ENCODE assay signal across 8 mouse cellular contexts in genomic region chr4:151411641-151412061, GRCm38 (mm10).
DNase-seq lines count a peak whose midpoint lies in the region; ATAC-seq and TF ChIP-seq lines count a peak whose summit lies in the region.

No protein-coding gene starts in this region.

- no peaks in the 10 kb centered on the region for H3K36me3 ChIP-seq in kidney, postnatal 0 days (ENCODE audit: insufficient read depth, low read length)
- no peaks in the 10 kb centered on the region for H3K36me3 ChIP-seq in heart, embryonic 11.5 days (ENCODE audit: control insufficient read depth, insufficient read depth, low read length)
- H3K36me3 ChIP-seq in midbrain, embryonic 16.5 days (ENCODE audit: control insufficient read depth, insufficient read depth, low read length), result no peaks in the 10 kb centered on the region

- H3K4me1 ChIP-seq in kidney, postnatal 0 days (replicated peaks; ENCODE audit: insufficient read depth, low read length), result no peaks in the 10 kb centered on the region
- peaks cover 20% of the 10 kb centered on the region; the same call in 1 of the 2 replicates for H3K4me1 ChIP-seq in embryonic fibroblast, embryonic 13.5 days (ENCODE audit: control insufficient read depth, insufficient read depth, low read length)
- H3K4me1 ChIP-seq in heart, embryonic 11.5 days (ENCODE audit: control insufficient read depth, insufficient read depth, low read length), result 0 out of 2 replicates have a peak, but pooled peaks cover 9% of the 10 kb centered on the region
- H3K4me1 ChIP-seq in midbrain, embryonic 16.5 days (ENCODE audit: control insufficient read depth, insufficient read depth, low read length), result peaks cover 16% of the 10 kb centered on the region

- DNase-seq in kidney, postnatal 0 days (ENCODE audit: low spot score), result peak; percentile 53
- no peak for DNase-seq in kidney, postnatal 14 days
- peak; percentile 71 to 75 for DNase-seq in layer of hippocampus, postnatal 36 days
- no peak for DNase-seq in spleen, adult 18-20 months

- 0 out of 2 replicates have a peak overlapping the region, but pooled peaks have one; percentile 1 for H3K4me2 ChIP-seq in kidney, postnatal 0 days (ENCODE audit: low read length)
- peak overlapping the region; percentile 24; the same call in 1 of the 2 replicates for H3K4me2 ChIP-seq in heart, embryonic 11.5 days
- H3K4me2 ChIP-seq in midbrain, embryonic 16.5 days (ENCODE audit: low read length), result peak overlapping the region; percentile 25; the same call in 1 of the 2 replicates

- no peak overlapping the region for H3K27ac ChIP-seq in kidney, postnatal 0 days
- peak overlapping the region; percentile 82 for H3K27ac ChIP-seq in embryonic fibroblast, embryonic 13.5 days (ENCODE audit: insufficient read depth, low read length)
- H3K27ac ChIP-seq in heart, embryonic 11.5 days (ENCODE audit: low read depth, low read length), result no peak overlapping the region
- H3K27ac ChIP-seq in midbrain, embryonic 16.5 days (ENCODE audit: low read length), result no peak overlapping the region

- no peak for ATAC-seq in kidney, postnatal 0 days (replicated peaks; ENCODE audit: low FRiP score, low read depth)
- no peak for ATAC-seq in heart, embryonic 11.5 days (replicated peaks; ENCODE audit: insufficient number of reproducible peaks, low FRiP score, low TSS enrichment)
- ATAC-seq in midbrain, embryonic 16.5 days, result 0 out of 2 replicates have a peak, but pooled peaks have one; percentile 4
- ATAC-seq in activated CD4-positive, CD25-positive, alpha-beta regulatory T cell, adult 4 months, result no peak

- H3K9ac ChIP-seq in kidney, postnatal 0 days (ENCODE audit: low read depth, low read length), result no peak overlapping the region
- no peak overlapping the region for H3K9ac ChIP-seq in heart, embryonic 11.5 days (ENCODE audit: low read depth, low read length)
- peak overlapping the region; percentile 10; the same call in 1 of the 2 replicates for H3K9ac ChIP-seq in midbrain, embryonic 16.5 days (ENCODE audit: low read depth, low read length)

- no peaks in the 10 kb centered on the region for H3K27me3 ChIP-seq in kidney, postnatal 0 days (ENCODE audit: insufficient read depth, low read length)
- H3K27me3 ChIP-seq in heart, embryonic 11.5 days (ENCODE audit: control insufficient read depth, insufficient read depth, low read length), result 0 out of 2 replicates have a peak, but pooled peaks cover 2% of the 10 kb centered on the region
- H3K27me3 ChIP-seq in midbrain, embryonic 16.5 days (ENCODE audit: control insufficient read depth, insufficient read depth, low read depth, low read length), result no peaks in the 10 kb centered on the region

- WGBS in kidney, postnatal 0 days, result 23% methylated on average over 14 of the region's 14 CpGs
- 32% methylated on average over 14 of the region's 14 CpGs for WGBS in heart, embryonic 11.5 days (ENCODE audit: insufficient replicate concordance)
- 13% methylated on average over 14 of the region's 14 CpGs for WGBS in midbrain, embryonic 16.5 days

- TF ChIP-seq CTCF in kidney, postnatal 0 days (IDR thresholded peaks at IDR 0.05; ENCODE audit: low read depth), result no peak
- TF ChIP-seq CTCF in embryonic fibroblast, embryonic 13.5 days (IDR thresholded peaks at IDR 0.05; ENCODE audit: borderline replicate concordance, insufficient read depth, low read length), result no peak

- H3K4me3 ChIP-seq in kidney, postnatal 0 days (replicated peaks; ENCODE audit: low read depth, low read length), result no peak overlapping the region
- H3K4me3 ChIP-seq in embryonic fibroblast, embryonic 13.5 days (ENCODE audit: insufficient read depth, low read length), result no peak overlapping the region
- H3K4me3 ChIP-seq in heart, embryonic 11.5 days (ENCODE audit: low read depth, low read length), result no peak overlapping the region
- H3K4me3 ChIP-seq in midbrain, embryonic 16.5 days (ENCODE audit: low read depth, low read length), result no peak overlapping the region

- H3K9me3 ChIP-seq in kidney, postnatal 0 days (replicated peaks; ENCODE audit: low read length), result no peaks in the 10 kb centered on the region
- no peaks in the 10 kb centered on the region for H3K9me3 ChIP-seq in heart, embryonic 11.5 days (replicated peaks; ENCODE audit: control insufficient read depth, low read length)
- H3K9me3 ChIP-seq in midbrain, embryonic 16.5 days (replicated peaks; ENCODE audit: control insufficient read depth, low read length, poor library complexity, severe bottlenecking), result 0 out of 2 replicates have a peak, but pooled peaks cover 3% of the 10 kb centered on the region

- TF ChIP-seq POLR2A in embryonic fibroblast, embryonic 13.5 days (IDR thresholded peaks at IDR 0.05; ENCODE audit: low read depth, low read length), result 0 out of 2 replicates have a peak, but pooled peaks have one; percentile 27

Comparison
In these comparisons a context has a peak if more than half of its experiments do, and no peak if none do; other contexts are left out.
1. DNase-seq: peak in kidney, postnatal 0 days (single experiment) and layer of hippocampus, postnatal 36 days (2 of 2); none in kidney, postnatal 14 days (single experiment) and spleen, adult 18-20 months (0 of 2).
2. Peak in every context shown above with its lines, with median percentiles within 50 percentile points of each other: H3K4me2 ChIP-seq.